Mouse (Mus musculus) liver, postnatal 0 days (tissue): Measurements from ENCODE around the gene Akr1b8.

Experiments
- CTCF ChIP-seq: sonication (generic); IDR thresholded peaks from 2 replicates; pipeline ENCODE4 v1.5.1; 2016; ENCODE audit warnings: antibody characterized with exemption, low read depth
- EP300 ChIP-seq: IDR thresholded peaks from 2 replicates; pipeline ENCODE4 v1.6.1; 2016; ENCODE audit warnings: antibody characterized with exemption, low read depth, mild to moderate bottlenecking

DNA sequence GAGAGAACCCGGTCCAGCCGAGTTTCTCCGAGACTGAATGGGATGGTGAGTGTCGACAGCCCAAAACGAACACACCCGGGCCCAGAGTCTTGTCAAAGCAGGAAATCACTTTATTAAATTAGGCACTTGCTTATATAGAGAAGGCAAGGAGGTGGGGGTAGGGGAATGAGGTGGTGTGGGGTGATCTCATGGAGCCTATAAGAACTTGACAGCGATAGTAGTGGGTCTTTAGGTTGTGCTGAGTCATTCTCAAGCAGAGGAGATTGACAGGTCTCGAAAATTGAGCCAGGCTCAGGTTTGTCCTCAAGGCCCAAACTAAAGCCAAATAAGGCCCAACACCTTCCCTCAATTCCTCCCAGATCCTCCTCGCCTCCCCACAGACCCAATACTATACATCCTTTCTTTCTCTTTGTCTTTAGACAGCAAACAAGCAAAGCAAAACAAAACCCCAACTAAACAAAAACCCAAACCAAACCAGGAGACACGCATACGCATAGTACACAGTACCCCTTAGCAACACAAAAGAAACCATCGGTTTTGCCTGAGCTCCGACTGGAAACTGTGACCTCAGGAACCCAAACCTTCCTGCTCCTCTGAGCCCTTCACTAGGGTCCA, 45.8 kb downstream of the Akr1b8 start:
- no peak for TF ChIP-seq CTCF
- TF ChIP-seq EP300 = no peak
